Mouse (Mus musculus): Measurements from ENCODE around the gene Stam.

The Stam gene

DNA sequence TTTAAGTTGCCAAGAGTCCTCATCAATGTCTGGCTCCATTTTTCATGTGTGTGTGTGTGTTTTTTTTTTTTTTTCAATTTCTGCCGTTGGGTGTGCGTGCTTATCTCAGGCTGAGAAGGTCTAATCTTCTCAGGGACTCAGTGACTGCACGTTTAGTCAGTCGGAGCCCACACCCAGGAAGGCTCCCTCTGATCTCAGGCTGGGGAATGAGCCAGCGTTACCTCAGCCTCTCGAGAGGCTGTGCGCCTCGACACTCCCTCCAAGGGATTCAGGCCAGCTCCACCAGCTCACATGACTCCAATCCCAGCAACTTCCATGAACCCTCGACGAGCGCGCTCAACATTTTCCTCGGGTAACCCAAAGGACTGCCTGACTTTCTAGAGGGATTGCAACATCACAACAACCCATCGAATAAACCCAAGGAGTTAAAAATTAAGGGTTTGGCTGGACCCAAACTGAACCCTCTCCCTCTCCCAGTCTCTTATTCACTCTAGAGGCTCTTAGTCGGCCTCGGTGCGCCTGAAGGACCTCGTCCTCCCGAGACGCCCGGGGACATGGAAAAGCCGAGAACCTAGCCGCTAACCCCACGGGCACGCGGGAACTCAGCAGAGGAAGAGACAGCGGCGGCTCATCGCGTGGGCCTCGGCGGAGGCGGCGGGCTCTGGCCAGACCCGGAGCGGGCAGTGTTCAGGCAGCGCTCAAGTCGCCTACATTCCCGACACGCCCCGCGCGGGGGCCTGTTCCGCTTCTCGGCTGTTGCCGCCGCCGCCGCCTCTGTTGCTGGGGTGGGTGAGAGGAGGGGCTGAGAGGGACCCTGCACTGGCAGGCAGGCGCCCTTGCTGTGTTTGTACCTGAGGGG is at the start of gene Stam:
Stam (plus strand) TSS at position 737 of the 859 bp plus-strand sequence.
- peak; percentile 87 for DNase-seq (ENCODE audit: low spot score)

GRCm38 (mm10) chr2:14041249-14041648 is 32.6 kb upstream of the Stam start:
- no peak for DNase-seq (ENCODE audit: low spot score)

- DNase-seq (ENCODE audit: low spot score): no peak
Measured at GRCm38 (mm10) chr2:14043011-14043410, 30.9 kb upstream of the Stam start.

DNA sequence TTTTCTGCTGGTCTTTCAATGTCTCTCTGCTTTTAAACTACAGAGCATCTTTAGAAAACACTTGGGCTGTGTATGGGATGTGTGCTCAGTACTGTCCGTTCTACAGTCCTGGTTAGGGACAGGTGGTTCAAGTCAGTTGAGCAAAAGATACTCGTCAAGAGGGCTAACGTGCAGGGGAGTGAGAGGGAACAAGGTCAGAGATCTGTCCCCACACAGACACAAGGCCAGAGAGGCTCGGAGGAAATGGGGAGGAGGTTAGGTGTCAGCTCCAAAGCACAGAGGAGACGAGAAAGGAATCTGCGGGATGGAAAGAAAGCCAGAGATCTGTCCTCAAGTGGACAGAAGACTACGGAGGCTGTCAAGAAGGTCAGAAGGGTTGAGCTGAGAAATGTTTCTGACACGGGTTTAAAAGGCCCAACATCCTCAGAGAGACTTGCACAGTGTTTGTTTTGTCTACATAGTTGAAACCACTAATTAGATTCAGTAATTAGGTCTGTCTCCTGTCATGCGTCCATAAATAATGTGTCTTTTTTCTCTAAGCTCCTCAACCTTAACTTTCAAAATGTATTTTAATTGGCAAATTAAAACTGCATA is 30.2 kb upstream of the Stam start:
- no peak for DNase-seq (ENCODE audit: low spot score)

GRCm38 (mm10) chr2:14048381-14048780 is 25.5 kb upstream of the Stam start:
- peak; percentile 56 for DNase-seq (ENCODE audit: low spot score)

DNA sequence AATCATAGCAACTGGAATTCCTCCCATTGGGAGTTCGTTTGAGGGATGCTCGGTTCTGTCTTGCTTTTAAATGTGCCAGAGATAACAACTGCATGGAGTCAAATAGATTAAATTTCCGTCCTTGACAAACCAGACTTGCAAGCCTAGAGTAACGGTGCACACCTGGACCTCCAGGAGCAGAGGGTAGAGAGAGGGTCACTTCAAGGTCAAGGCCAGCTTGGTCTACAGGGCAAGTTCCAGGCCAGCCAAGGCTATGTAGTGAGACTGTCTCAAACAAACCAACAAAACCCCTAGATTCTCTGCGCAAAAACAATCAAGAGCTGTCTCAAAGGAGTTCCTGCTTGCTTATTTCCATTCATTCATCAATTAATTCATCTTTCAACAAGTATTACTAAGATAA is 25.1 kb upstream of the Stam start:
- no peak for DNase-seq (ENCODE audit: low spot score)

- no peak for DNase-seq (ENCODE audit: low spot score)
Measured at GRCm38 (mm10) chr2:14053618-14054017, 20.3 kb upstream of the Stam start.

- DNase-seq (ENCODE audit: low spot score): no peak
Measured at GRCm38 (mm10) chr2:14054163-14054562, 19.7 kb upstream of the Stam start.

- DNase-seq (ENCODE audit: low spot score): no peak
Measured at GRCm38 (mm10) chr2:14054716-14055115, 19.2 kb upstream of the Stam start.

- DNase-seq (ENCODE audit: low spot score): no peak
Measured at GRCm38 (mm10) chr2:14055168-14055565, 18.7 kb upstream of the Stam start.

DNA sequence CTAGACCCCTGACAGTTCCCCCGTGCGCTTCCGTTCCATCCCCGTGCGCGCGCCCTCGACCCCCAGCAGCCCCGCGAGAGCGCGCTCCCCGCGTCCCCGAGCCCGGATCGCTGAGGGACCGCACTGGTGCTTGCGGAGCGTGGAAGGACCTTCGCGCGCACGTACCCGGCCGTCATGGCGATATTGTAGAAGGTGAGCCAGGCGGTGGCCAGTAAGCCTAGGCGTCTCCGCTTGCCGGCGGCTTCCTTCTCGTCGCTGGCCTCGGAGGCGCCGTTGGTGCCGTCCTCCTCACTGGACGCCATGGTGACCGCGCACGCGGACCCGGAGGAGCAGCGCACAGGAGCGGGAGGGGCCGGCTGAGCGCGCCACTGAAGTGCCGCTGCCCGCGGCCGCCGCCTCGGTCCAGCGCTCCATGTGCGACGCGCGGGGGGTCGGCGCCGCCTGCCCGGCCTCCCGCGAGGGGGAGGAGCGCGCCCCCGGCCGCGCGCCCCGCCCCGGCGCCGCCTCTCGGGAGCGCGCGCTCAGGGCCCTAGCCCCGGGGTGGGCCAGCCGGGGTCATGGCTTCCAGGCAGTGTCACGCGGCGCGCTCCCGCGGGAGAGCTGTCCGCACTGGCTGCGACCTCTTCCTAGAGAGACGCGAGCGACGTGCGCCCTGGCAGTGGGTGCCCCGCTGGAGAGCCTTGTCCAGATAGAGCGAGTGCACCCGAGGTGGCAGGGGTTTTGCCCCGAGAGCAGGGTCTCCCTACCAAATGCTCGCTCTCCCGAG is 18.1 kb upstream of the Stam start, which contains the start of gene Hacd1:
Hacd1 (minus strand) TSS at position 570 of the 766 bp plus-strand sequence.
- DNase-seq (ENCODE audit: low spot score): peak; percentile 56

GRCm38 (mm10) chr2:14065704-14066650 is 7.9 kb upstream of the Stam start:
- DNase-seq (ENCODE audit: low spot score): no peak

DNA sequence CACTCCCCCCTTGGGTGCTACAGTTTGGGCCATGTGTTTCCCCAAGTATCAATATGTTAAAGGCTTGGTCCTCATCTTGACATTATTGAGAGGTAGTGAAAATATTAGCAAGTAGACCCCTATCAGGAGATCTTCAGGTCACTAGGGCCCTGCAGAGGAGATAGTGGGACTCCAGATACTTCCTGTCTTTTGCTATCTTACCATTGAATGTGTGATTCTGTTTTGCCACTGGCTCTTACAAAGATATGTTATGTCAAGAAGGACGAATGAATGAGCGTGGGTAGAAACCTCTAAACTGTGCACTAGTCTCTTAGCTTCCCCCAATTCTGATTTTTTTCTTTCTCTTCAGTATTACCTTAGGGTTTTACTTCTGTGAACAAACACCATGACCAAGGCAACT is 4.9 kb upstream of the Stam start:
- no peak for DNase-seq (ENCODE audit: low spot score)

- DNase-seq (ENCODE audit: low spot score): no peak
Measured at GRCm38 (mm10) chr2:14070466-14070865, 3.4 kb upstream of the Stam start.

GRCm38 (mm10) chr2:14073008-14073361 is 913 bp upstream of the Stam start:
- DNase-seq (ENCODE audit: low spot score): no peak

GRCm38 (mm10) chr2:14074221-14074901 is 463 bp downstream of the Stam start:
- DNase-seq (ENCODE audit: low spot score): no peak

GRCm38 (mm10) chr2:14078527-14078926 is 4.6 kb downstream of the Stam start:
- DNase-seq (ENCODE audit: low spot score): peak; percentile 40

DNA sequence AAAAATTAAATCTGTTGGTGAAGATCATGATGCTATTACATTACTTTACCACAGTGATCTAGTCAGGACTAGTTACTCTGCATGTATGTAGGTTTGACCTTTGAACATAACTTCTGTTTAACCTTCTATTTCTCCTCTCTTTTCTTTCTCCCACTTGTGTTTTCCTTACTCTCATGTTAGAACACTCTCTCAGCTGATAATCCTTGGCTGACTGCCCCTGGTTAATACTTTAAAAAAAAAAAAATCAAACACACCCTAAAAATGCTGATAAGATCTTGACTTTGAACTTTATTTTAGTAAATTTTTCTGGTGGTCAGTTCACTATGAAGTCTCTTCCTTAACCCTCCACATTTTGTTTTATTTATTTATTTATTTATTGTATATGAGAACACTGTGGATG is 26.6 kb downstream of the Stam start:
- DNase-seq (ENCODE audit: low spot score): no peak

- DNase-seq (ENCODE audit: low spot score): no peak
Measured at GRCm38 (mm10) chr2:14102603-14103002, 28.7 kb downstream of the Stam start.

- DNase-seq (ENCODE audit: low spot score): no peak
Measured at GRCm38 (mm10) chr2:14103924-14104323, 30.0 kb downstream of the Stam start.

- no peak for DNase-seq (ENCODE audit: low spot score)
Measured at GRCm38 (mm10) chr2:14107673-14108072, 33.8 kb downstream of the Stam start.
